Mouse (Mus musculus) MEL (cell line): Measurements from ENCODE around the gene Mylk3.

Experiments
- CHD2 ChIP-seq: IDR thresholded peaks from 2 replicates; pipeline ENCODE4 v1.6.1; 2011; ENCODE audit warnings: low read length, improper control_type of control experiment
- CTCF ChIP-seq, 3 experiments: IDR thresholded peaks in 2 of 3; conservative IDR thresholded peaks in 1 of 3; 2 replicates each; pipeline ENCODE4 v1.5.1; 2011 to 2012; ENCODE audit warnings: low read length in 3 of 3, low read depth in 2 of 3, mild to moderate bottlenecking in 2 of 3, improper control_type of control experiment in 1 of 3, inconsistent platforms in 1 of 3, mixed read lengths in 1 of 3, moderate library complexity in 1 of 3; ENCODE audit not compliant: control insufficient read depth in 1 of 3, insufficient read depth in 1 of 3, poor library complexity in 1 of 3, severe bottlenecking in 1 of 3
- EP300 ChIP-seq, 2 experiments: IDR thresholded peaks; 2 replicates each; pipeline ENCODE4 v1.6.1; 2011; ENCODE audit warnings: improper control_type of control experiment in 2 of 2, low read length in 2 of 2, low read depth in 1 of 2, mild to moderate bottlenecking in 1 of 2
- POLR2A ChIP-seq, 2 experiments: IDR thresholded peaks; 2 replicates each; pipeline ENCODE4 v1.6.1; 2011 to 2012; ENCODE audit warnings: low read length in 2 of 2, mild to moderate bottlenecking in 2 of 2, control low read depth in 1 of 2, improper control_type of control experiment in 1 of 2, low read depth in 1 of 2, moderate library complexity in 1 of 2; ENCODE audit not compliant: control insufficient read depth in 1 of 2, insufficient read depth in 1 of 2, poor library complexity in 1 of 2
- POLR2AphosphoS2 ChIP-seq: IDR thresholded peaks from 2 replicates; pipeline ENCODE4 v1.6.1; 2011; ENCODE audit warnings: low read length, improper control_type of control experiment
- TBP ChIP-seq: IDR thresholded peaks from 2 replicates; pipeline ENCODE4 v1.8.0; 2011; ENCODE audit warnings: low read depth, low read length, improper control_type of control experiment
- TCF12 ChIP-seq: IDR thresholded peaks from 2 replicates; pipeline ENCODE4 v1.6.1; 2014; ENCODE audit warnings: low read depth, mild to moderate bottlenecking, inconsistent platforms, low read length, improper control_type of control experiment, moderate library complexity
- UBTF ChIP-seq: IDR thresholded peaks from 2 replicates; pipeline ENCODE4 v1.6.1; 2012; ENCODE audit warnings: low read depth, mild to moderate bottlenecking, inconsistent platforms, low read length, improper control_type of control experiment, moderate library complexity, borderline replicate concordance; ENCODE audit not compliant: insufficient read depth
- USF1 ChIP-seq: IDR thresholded peaks from 2 replicates; pipeline ENCODE4 v1.6.1; 2014; ENCODE audit warnings: low read depth, mild to moderate bottlenecking, inconsistent platforms, low read length, improper control_type of control experiment, moderate library complexity
- ZMIZ1 ChIP-seq: IDR thresholded peaks from 2 replicates; pipeline ENCODE4 v1.6.1; 2012; ENCODE audit warnings: low read depth, mild to moderate bottlenecking, inconsistent platforms, low read length, improper control_type of control experiment, moderate library complexity
- ZNF384 ChIP-seq: IDR thresholded peaks from 2 replicates; pipeline ENCODE4 v1.6.1; 2012; ENCODE audit warnings: low read depth, mild to moderate bottlenecking, inconsistent platforms, low read length, improper control_type of control experiment

- TF ChIP-seq TBP (no peak; the same call in 1 of the 2 replicates), CTCF (IDR thresholded peaks at IDR 0.05 in 2 of 3, conservative IDR thresholded peaks at IDR 0.05 in 1 of 3; ENCODE audit: control insufficient read depth in 1 of 3, insufficient read depth in 1 of 3, low read depth in 2 of 3, low read length in 3 of 3, poor library complexity in 1 of 3, severe bottlenecking in 1 of 3) (no peak), ZNF384 (no peak), POLR2A (IDR thresholded peaks at IDR 0.05; ENCODE audit: control insufficient read depth in 1 of 2, insufficient read depth in 1 of 2, low read depth in 1 of 2, low read length in 2 of 2, poor library complexity in 1 of 2) (no peak), EP300 (IDR thresholded peaks at IDR 0.05; ENCODE audit: low read depth in 1 of 2, low read length in 2 of 2) (peak; percentile 57 to 59), ZMIZ1 (no peak), TCF12 (peak; percentile 73), USF1 (no peak), CHD2 (no peak), UBTF (no peak), POLR2AphosphoS2 (no peak)
Measured at GRCm38 (mm10) chr8:85429219-85429618, 43.1 kb upstream of the Mylk3 start.
